Mouse (Mus musculus) cortical plate, adult 2 months (tissue): ENCODE data around the gene Dzip1.

ENCODE experiments used
- CTCF ChIP-seq: fragments of 200-500 bp; IDR thresholded peaks from 2 replicates; pipeline ENCODE4 v1.5.1; 2011; ENCODE audit warnings: mild to moderate bottlenecking, control low read depth, low read length; ENCODE audit not compliant: insufficient read depth; ENCODE audit errors: extremely low read depth
- POLR2A ChIP-seq: fragments of 200-500 bp; IDR thresholded peaks from 2 replicates; pipeline ENCODE4 v1.6.1; 2011; ENCODE audit warnings: mild to moderate bottlenecking, low read length, control low read depth; ENCODE audit not compliant: insufficient read depth; ENCODE audit errors: extremely low read depth

DNA sequence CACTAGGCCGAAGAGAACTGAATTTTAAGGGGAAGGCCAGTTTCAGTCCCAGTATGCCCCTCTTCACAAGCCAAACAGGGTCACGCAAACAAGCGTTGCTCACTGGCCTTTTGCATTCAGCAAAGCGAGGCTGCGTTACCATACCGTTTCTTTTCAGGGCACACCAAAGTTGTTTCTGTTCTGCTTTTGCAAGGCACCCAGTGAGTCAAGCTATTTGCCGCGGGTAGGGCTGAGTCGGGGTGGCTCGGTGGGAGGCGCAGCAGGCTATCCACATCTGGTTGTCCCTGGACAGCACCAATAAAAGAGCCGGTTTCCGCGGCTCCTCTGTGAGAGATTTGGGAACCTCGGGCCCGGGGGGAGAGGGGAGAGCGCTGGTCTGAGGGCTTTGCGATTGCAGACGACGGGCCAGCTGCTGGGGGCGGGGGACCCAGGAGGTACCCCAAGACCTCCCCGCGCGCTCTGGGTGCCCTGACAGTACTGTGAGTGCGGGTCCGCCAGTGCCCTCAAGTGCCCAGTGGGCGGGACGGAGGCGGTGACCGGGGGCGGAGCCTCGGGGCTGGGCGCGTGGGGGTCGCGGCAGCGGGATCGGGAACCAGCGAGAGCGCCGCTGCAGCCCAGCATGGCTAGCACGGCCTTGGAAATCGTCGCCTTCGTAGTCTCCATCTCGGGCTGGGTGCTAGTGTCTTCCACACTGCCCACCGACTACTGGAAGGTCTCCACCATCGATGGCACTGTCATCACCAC lies 70.7 kb downstream of the Dzip1 start:
- TF ChIP-seq POLR2A (peak; percentile 32; the same call in 1 of the 2 replicates), CTCF (no peak)
